In genomic region chr16:85148615-85149508, GRCm38 (mm10) we compare ENCODE assay signal across 8 mouse cellular contexts. TPM values are rescaled to one million over a fixed set of nuclear protein-coding genes. Genes with fewer than 3 reads are reported as not detected.
A peak's percentile ranks its signal among the peaks of the same experiment; 100 is the strongest.
DNase-seq lines count a peak whose midpoint lies in the region; ATAC-seq lines count a peak whose summit lies in the region.

No protein-coding gene starts in this region.

- peak; percentile 54; the same call in 1 of the 2 replicates for ATAC-seq in liver, embryonic 15.5 days (ENCODE audit: insufficient read depth)

- H3K27me3 ChIP-seq in liver, embryonic 15.5 days: no peaks in the 10 kb centered on the region

- peak; percentile 34 for DNase-seq in layer of hippocampus, adult 9-11 months
- DNase-seq in layer of hippocampus, postnatal 10 days (ENCODE audit: low spot score in 2 of 2): no peak
- peak; percentile 83 to 86 for DNase-seq in heart, postnatal 10 days
- peak; percentile 71 for DNase-seq in yolk sac, embryonic 10.5 days (ENCODE audit: low spot score)
- no peak for DNase-seq in right cerebral cortex, adult 18-20 months
- DNase-seq in thymus, postnatal 10 days (ENCODE audit: low spot score in 2 of 2): no peak

- H3K9me3 ChIP-seq in liver, embryonic 15.5 days (replicated peaks): no peaks in the 10 kb centered on the region

- no peaks in the 10 kb centered on the region for H3K36me3 ChIP-seq in liver, embryonic 15.5 days (replicated peaks)

- no peak overlapping the region for H3K9ac ChIP-seq in liver, embryonic 15.5 days

- intact Hi-C loops in heart, postnatal 10 days (cut with DNase I): loop anchor here (2.0 kb wide), 1 partner anchor 20 kb away; no protein-coding TSS in a partner anchor

- 50% methylated on average over 9 of the region's 9 CpGs for WGBS in liver, embryonic 15.5 days (ENCODE audit: insufficient replicate concordance)

- H3K4me1 ChIP-seq in brown adipose tissue, adult 24 weeks (ENCODE audit: control insufficient read depth, insufficient read depth, insufficient read length, low read length): peaks cover 39% of the 10 kb centered on the region
- peaks cover 12% of the 10 kb centered on the region for H3K4me1 ChIP-seq in liver, embryonic 15.5 days (replicated peaks)

- peak overlapping the region; percentile 65 for H3K27ac ChIP-seq in brown adipose tissue, adult 24 weeks (replicated peaks; ENCODE audit: low read depth, low read length)
- no peak overlapping the region for H3K27ac ChIP-seq in liver, embryonic 15.5 days (replicated peaks)

- no peak overlapping the region for H3K4me3 ChIP-seq in brown adipose tissue, adult 24 weeks (ENCODE audit: insufficient read depth, low read depth, low read length)
- no peak overlapping the region for H3K4me3 ChIP-seq in liver, embryonic 15.5 days (replicated peaks)

- H3K4me2 ChIP-seq in liver, embryonic 15.5 days: no peak overlapping the region

RNA-seq across cellular contexts. Expression of gene App, which starts 24.7 kb away (rescaled TPM):
- 1,000 to 10,000 TPM; 1,081 to 1,149 TPM for total RNA-seq in layer of hippocampus, postnatal 10 days (2021)
- 71.4 and 80.5 TPM in 2 replicates for polyA plus RNA-seq in brown adipose tissue, adult 24 weeks (2012; ENCODE audit: insufficient read depth, insufficient read length, missing spikeins)
- 100 to 1,000 TPM; 231 to 247 TPM for total RNA-seq in heart, postnatal 10 days (2021)
- polyA plus RNA-seq in liver, embryonic 15.5 days (2015; fragmentation: Nextera tagmentation; extraction: Ambion mirVana): 17.8 and 19.5 TPM in 2 replicates

Comparison
In these comparisons a context has a peak if more than half of its experiments do, and no peak if none do; other contexts are left out.
1. DNase-seq: peak in layer of hippocampus, adult 9-11 months (single experiment), heart, postnatal 10 days (2 of 2) and yolk sac, embryonic 10.5 days (single experiment); none in layer of hippocampus, postnatal 10 days (0 of 2), right cerebral cortex, adult 18-20 months (single experiment) and thymus, postnatal 10 days (0 of 2).
2. RNA of gene App, which starts 24.7 kb away (total RNA-seq): 1,081 to 1,149 TPM in layer of hippocampus, postnatal 10 days; 231 to 247 TPM in heart, postnatal 10 days; every median in the first group is over 4 times any median in the second.